Mouse (Mus musculus): Measurements from ENCODE around the gene Slc25a26. TPM values are rescaled to one million over a fixed set of nuclear protein-coding genes. Genes with fewer than 3 reads are reported as not detected.

Gene Slc25a26
- polyA plus RNA-seq, 1 experiment = 10.5 TPM

GRCm38 (mm10) chr6:94596761-94597485, 96.8 kb downstream of the Slc25a26 start:
- Histone ChIP-seq H3K9me3 (replicated peaks; ENCODE audit: control insufficient read depth, insufficient read depth, low read length, poor library complexity, severe bottlenecking) (no peaks in the 10 kb centered on the region), H3K36me3 (ENCODE audit: control insufficient read depth, insufficient read depth, low read length, poor library complexity, severe bottlenecking) (no peaks in the 10 kb centered on the region), H3K9ac (ENCODE audit: low read depth, poor library complexity, severe bottlenecking) (no peak overlapping the region), H3K27ac (ENCODE audit: insufficient read depth, low read length) (no peak overlapping the region), H3K27me3 (ENCODE audit: control insufficient read depth, insufficient read depth, low read length, poor library complexity, severe bottlenecking) (no peaks in the 10 kb centered on the region), H3K4me3 (ENCODE audit: low read depth, low read length) (no peak overlapping the region), H3K4me1 (ENCODE audit: control insufficient read depth, insufficient read depth, low read length) (peaks cover 2% of the 10 kb centered on the region)
- TF ChIP-seq CTCF (IDR thresholded peaks at IDR 0.05; ENCODE audit: low read depth, low read length) = no peak
- no peak for TF ChIP-seq EP300 (IDR thresholded peaks at IDR 0.05; ENCODE audit: insufficient read depth, low read depth, low read length)
- no peak for TF ChIP-seq POLR2A (IDR thresholded peaks at IDR 0.05; ENCODE audit: insufficient read depth, low read length)

GRCm38 (mm10) chr6:94598421-94598820, 98.3 kb downstream of the Slc25a26 start:
- Histone ChIP-seq H3K36me3 (ENCODE audit: control insufficient read depth, insufficient read depth, low read length, poor library complexity, severe bottlenecking) (no peaks in the 10 kb centered on the region), H3K27me3 (ENCODE audit: control insufficient read depth, insufficient read depth, low read length, poor library complexity, severe bottlenecking) (no peaks in the 10 kb centered on the region), H3K9me3 (replicated peaks; ENCODE audit: control insufficient read depth, insufficient read depth, low read length, poor library complexity, severe bottlenecking) (no peaks in the 10 kb centered on the region), H3K9ac (ENCODE audit: low read depth, poor library complexity, severe bottlenecking) (no peak overlapping the region), H3K4me3 (ENCODE audit: low read depth, low read length) (no peak overlapping the region), H3K4me1 (ENCODE audit: control insufficient read depth, insufficient read depth, low read length) (no peaks in the 10 kb centered on the region), H3K27ac (ENCODE audit: insufficient read depth, low read length) (no peak overlapping the region)
- TF ChIP-seq CTCF (IDR thresholded peaks at IDR 0.05; ENCODE audit: low read depth, low read length) (no peak), EP300 (IDR thresholded peaks at IDR 0.05; ENCODE audit: insufficient read depth, low read depth, low read length) (no peak), POLR2A (IDR thresholded peaks at IDR 0.05; ENCODE audit: insufficient read depth, low read length) (no peak)

GRCm38 (mm10) chr6:94599016-94599415, 98.9 kb downstream of the Slc25a26 start:
- Histone ChIP-seq H3K9ac (ENCODE audit: low read depth, poor library complexity, severe bottlenecking) (no peak overlapping the region), H3K36me3 (ENCODE audit: control insufficient read depth, insufficient read depth, low read length, poor library complexity, severe bottlenecking) (no peaks in the 10 kb centered on the region), H3K4me3 (ENCODE audit: low read depth, low read length) (no peak overlapping the region), H3K27ac (ENCODE audit: insufficient read depth, low read length) (no peak overlapping the region), H3K9me3 (replicated peaks; ENCODE audit: control insufficient read depth, insufficient read depth, low read length, poor library complexity, severe bottlenecking) (no peaks in the 10 kb centered on the region), H3K27me3 (ENCODE audit: control insufficient read depth, insufficient read depth, low read length, poor library complexity, severe bottlenecking) (no peaks in the 10 kb centered on the region), H3K4me1 (ENCODE audit: control insufficient read depth, insufficient read depth, low read length) (no peaks in the 10 kb centered on the region)
- no peak for TF ChIP-seq EP300 (IDR thresholded peaks at IDR 0.05; ENCODE audit: insufficient read depth, low read depth, low read length)
- no peak for TF ChIP-seq POLR2A (IDR thresholded peaks at IDR 0.05; ENCODE audit: insufficient read depth, low read length)
- no peak for TF ChIP-seq CTCF (IDR thresholded peaks at IDR 0.05; ENCODE audit: low read depth, low read length)

GRCm38 (mm10) chr6:94601101-94601500, 101.0 kb downstream of the Slc25a26 start:
- no peak overlapping the region for H3K4me3 ChIP-seq (ENCODE audit: low read depth, low read length)
- no peaks in the 10 kb centered on the region for H3K27me3 ChIP-seq (ENCODE audit: control insufficient read depth, insufficient read depth, low read length, poor library complexity, severe bottlenecking)
- no peaks in the 10 kb centered on the region for H3K4me1 ChIP-seq (ENCODE audit: control insufficient read depth, insufficient read depth, low read length)
- H3K27ac ChIP-seq (ENCODE audit: insufficient read depth, low read length) = no peak overlapping the region
- no peak overlapping the region for H3K9ac ChIP-seq (ENCODE audit: low read depth, poor library complexity, severe bottlenecking)
- no peaks in the 10 kb centered on the region for H3K9me3 ChIP-seq (replicated peaks; ENCODE audit: control insufficient read depth, insufficient read depth, low read length, poor library complexity, severe bottlenecking)
- H3K36me3 ChIP-seq (ENCODE audit: control insufficient read depth, insufficient read depth, low read length, poor library complexity, severe bottlenecking) = no peaks in the 10 kb centered on the region
- TF ChIP-seq POLR2A (IDR thresholded peaks at IDR 0.05; ENCODE audit: insufficient read depth, low read length) = no peak
- no peak for TF ChIP-seq EP300 (IDR thresholded peaks at IDR 0.05; ENCODE audit: insufficient read depth, low read depth, low read length)
- no peak for TF ChIP-seq CTCF (IDR thresholded peaks at IDR 0.05; ENCODE audit: low read depth, low read length)

- no peaks in the 10 kb centered on the region for H3K4me1 ChIP-seq (ENCODE audit: control insufficient read depth, insufficient read depth, low read length)
- no peaks in the 10 kb centered on the region for H3K36me3 ChIP-seq (ENCODE audit: control insufficient read depth, insufficient read depth, low read length, poor library complexity, severe bottlenecking)
- H3K9me3 ChIP-seq (replicated peaks; ENCODE audit: control insufficient read depth, insufficient read depth, low read length, poor library complexity, severe bottlenecking) = no peaks in the 10 kb centered on the region
- no peaks in the 10 kb centered on the region for H3K27me3 ChIP-seq (ENCODE audit: control insufficient read depth, insufficient read depth, low read length, poor library complexity, severe bottlenecking)
- no peak overlapping the region for H3K27ac ChIP-seq (ENCODE audit: insufficient read depth, low read length)
- TF ChIP-seq CTCF (IDR thresholded peaks at IDR 0.05; ENCODE audit: low read depth, low read length) = no peak
- no peak for TF ChIP-seq POLR2A (IDR thresholded peaks at IDR 0.05; ENCODE audit: insufficient read depth, low read length)
- TF ChIP-seq EP300 (IDR thresholded peaks at IDR 0.05; ENCODE audit: insufficient read depth, low read depth, low read length) = no peak
- no peak overlapping the region for H3K4me3 ChIP-seq (ENCODE audit: low read depth, low read length)
- H3K9ac ChIP-seq (ENCODE audit: low read depth, poor library complexity, severe bottlenecking) = no peak overlapping the region
These were observed 101.7 kb downstream of the Slc25a26 start for GRCm38 (mm10) chr6:94601811-94602210.

GRCm38 (mm10) chr6:94604072-94604471, 103.9 kb downstream of the Slc25a26 start:
- Histone ChIP-seq H3K36me3 (ENCODE audit: control insufficient read depth, insufficient read depth, low read length, poor library complexity, severe bottlenecking) (no peaks in the 10 kb centered on the region), H3K27me3 (ENCODE audit: control insufficient read depth, insufficient read depth, low read length, poor library complexity, severe bottlenecking) (no peaks in the 10 kb centered on the region), H3K4me1 (ENCODE audit: control insufficient read depth, insufficient read depth, low read length) (no peaks in the 10 kb centered on the region), H3K9me3 (replicated peaks; ENCODE audit: control insufficient read depth, insufficient read depth, low read length, poor library complexity, severe bottlenecking) (no peaks in the 10 kb centered on the region), H3K4me3 (ENCODE audit: low read depth, low read length) (no peak overlapping the region), H3K27ac (ENCODE audit: insufficient read depth, low read length) (no peak overlapping the region), H3K9ac (ENCODE audit: low read depth, poor library complexity, severe bottlenecking) (no peak overlapping the region)
- no peak for TF ChIP-seq POLR2A (IDR thresholded peaks at IDR 0.05; ENCODE audit: insufficient read depth, low read length)
- TF ChIP-seq EP300 (IDR thresholded peaks at IDR 0.05; ENCODE audit: insufficient read depth, low read depth, low read length) = no peak
- no peak for TF ChIP-seq CTCF (IDR thresholded peaks at IDR 0.05; ENCODE audit: low read depth, low read length)

Measured in ES-Bruce4 (cell line).